Mouse (Mus musculus) spleen, adult 2 months (tissue): ENCODE measurements at regions not wholly inside any gene's neighbourhood (a gene's known extent, or its start where the extent isn't known, plus 50 kb on each side); places are given as distances from the start of the nearest gene placed in this dataset.
A peak's percentile ranks its signal among the peaks of the same experiment; 100 is the strongest.

Source experiments
- DNase-seq, 2 experiments: peaks; one replicate each; pipeline versions ENCODE4 v3.0.0 to v3.0.0-alpha.2; 2012 to 2021; ENCODE audit warnings: low spot score in 2 of 2, low read depth in 1 of 2
- H3K27ac ChIP-seq: fragments of 200-500 bp; 2 replicates; pipeline ENCODE4 v1.5.1; 2012; ENCODE audit warnings: low read length, inconsistent platforms; ENCODE audit not compliant: insufficient read depth
- H3K27me3 ChIP-seq: fragments of 200-500 bp; 2 replicates; pipeline ENCODE4 v1.6.1; 2012; ENCODE audit warnings: mild to moderate bottlenecking, moderate library complexity, low read length, inconsistent platforms; ENCODE audit not compliant: control insufficient read depth, insufficient read depth
- H3K36me3 ChIP-seq: fragments of 200-500 bp; 2 replicates; pipeline ENCODE4 v1.6.1; 2012; ENCODE audit warnings: mild to moderate bottlenecking, low read length, inconsistent platforms; ENCODE audit not compliant: control insufficient read depth, insufficient read depth
- H3K4me1 ChIP-seq: fragments of 200-500 bp; 2 replicates; pipeline ENCODE4 v1.6.1; 2011; ENCODE audit warnings: inconsistent platforms; ENCODE audit not compliant: control insufficient read depth, insufficient read depth, insufficient read length
- H3K4me3 ChIP-seq: fragments of 200-500 bp; 2 replicates; pipeline ENCODE4 v1.5.1; 2011; ENCODE audit warnings: mild to moderate bottlenecking, inconsistent platforms; ENCODE audit not compliant: insufficient read depth, insufficient read length; ENCODE audit errors: extremely low read depth
- CTCF ChIP-seq: fragments of 200-500 bp; IDR thresholded peaks from 2 replicates; pipeline ENCODE4 v1.5.1; 2011; ENCODE audit warnings: mild to moderate bottlenecking, inconsistent platforms; ENCODE audit not compliant: insufficient read depth, insufficient read length, insufficient replicate concordance; ENCODE audit errors: extremely low read depth
- POLR2A ChIP-seq: fragments of 200-500 bp; IDR thresholded peaks from 2 replicates; pipeline ENCODE4 v1.6.1; 2011; ENCODE audit warnings: low read depth, low read length, inconsistent platforms
- WGBS: fragments of 180-500 bp; shearing (Covaris S2); methylation state at CpG from one replicate; pipeline ENCODE4 v1.1.7; 2018; 5-methylcytosine and 5-hydroxymethylcytosine counted together

GRCm38 (mm10) chr13:48717036-48717435 is 54.2 kb downstream of the Barx1 start:
- 71% methylated on average over 15 of the region's 16 CpGs for WGBS
- Histone ChIP-seq H3K4me3 (no peak overlapping the region), H3K27me3 (no peaks in the 10 kb centered on the region), H3K4me1 (no peaks in the 10 kb centered on the region), H3K27ac (no peak overlapping the region), H3K36me3 (no peaks in the 10 kb centered on the region)
- no peak for TF ChIP-seq POLR2A
- no peak for TF ChIP-seq CTCF
- DNase-seq: no peak

GRCm38 (mm10) chr13:48717451-48717850 is 54.7 kb downstream of the Barx1 start:
- Histone ChIP-seq H3K27me3 (no peaks in the 10 kb centered on the region), H3K36me3 (no peaks in the 10 kb centered on the region), H3K4me3 (no peak overlapping the region), H3K27ac (no peak overlapping the region), H3K4me1 (no peaks in the 10 kb centered on the region)
- WGBS: 78% methylated on average over 10 of the region's 10 CpGs
- TF ChIP-seq POLR2A (no peak), CTCF (no peak)
- DNase-seq: no peak

- no peak for DNase-seq
- no peak overlapping the region for H3K4me3 ChIP-seq
- TF ChIP-seq POLR2A (no peak), CTCF (no peak)
- 0 out of 2 replicates have a peak, but pooled peaks cover 2% of the 10 kb centered on the region for H3K27me3 ChIP-seq
- no peaks in the 10 kb centered on the region for H3K36me3 ChIP-seq
- no peaks in the 10 kb centered on the region for H3K4me1 ChIP-seq
- 70% methylated on average over 8 of the region's 8 CpGs for WGBS
- H3K27ac ChIP-seq: no peak overlapping the region
Observed at GRCm38 (mm10) chr13:48723676-48724075, 60.9 kb downstream of the Barx1 start.

- H3K27me3 ChIP-seq: peaks cover 8% of the 10 kb centered on the region; the same call in 1 of the 2 replicates
- H3K4me3 ChIP-seq: no peak overlapping the region
- no peaks in the 10 kb centered on the region; the same call in 1 of the 2 replicates for H3K4me1 ChIP-seq
- no peak overlapping the region for H3K27ac ChIP-seq
- H3K36me3 ChIP-seq: no peaks in the 10 kb centered on the region
- 23% methylated on average over 4 of the region's 4 CpGs for WGBS
- TF ChIP-seq CTCF: no peak
- TF ChIP-seq POLR2A: no peak
- DNase-seq: no peak
Observed at GRCm38 (mm10) chr13:48726430-48726829, 63.6 kb downstream of the Barx1 start.

GRCm38 (mm10) chr13:48731046-48731996 is 68.5 kb downstream of the Barx1 start:
- peaks cover 16% of the 10 kb centered on the region; the same call in 1 of the 2 replicates for H3K27me3 ChIP-seq
- no peaks in the 10 kb centered on the region for H3K36me3 ChIP-seq
- DNase-seq: no peak
- TF ChIP-seq CTCF: no peak
- 4% methylated on average over 50 of the region's 51 CpGs for WGBS
- H3K27ac ChIP-seq: no peak overlapping the region
- no peaks in the 10 kb centered on the region; the same call in 1 of the 2 replicates for H3K4me1 ChIP-seq
- no peak overlapping the region for H3K4me3 ChIP-seq

- DNase-seq: no peak
- TF ChIP-seq CTCF (0 out of 2 replicates have a peak, but pooled peaks have one; percentile 29), POLR2A (no peak)
- Histone ChIP-seq H3K4me1 (no peaks in the 10 kb centered on the region; the same call in 1 of the 2 replicates), H3K27ac (no peak overlapping the region), H3K4me3 (no peak overlapping the region), H3K36me3 (no peaks in the 10 kb centered on the region), H3K27me3 (peaks cover 14% of the 10 kb centered on the region; the same call in 1 of the 2 replicates)
- WGBS: 8% methylated on average over 29 of the region's 29 CpGs
Observed at GRCm38 (mm10) chr13:48732168-48732841, 69.5 kb downstream of the Barx1 start.
